Mouse (Mus musculus): ENCODE data around the gene Tollip. TPM values are rescaled to one million over a fixed set of nuclear protein-coding genes. Genes with fewer than 3 reads are reported as not detected.

Gene Tollip
- polyA plus RNA-seq, 1 experiment from 2014 or later, result 54.5 TPM

GRCm38 (mm10) chr7:141901825-141902224 lies 16.5 kb downstream of the Tollip start:
- Histone ChIP-seq H3K4me3 (ENCODE audit: low read depth, low read length) (peak overlapping the region; percentile 78), H3K9ac (peak overlapping the region; percentile 92), H3K27me3 (ENCODE audit: insufficient read depth, low read length) (0 out of 2 replicates have a peak, but pooled peaks cover 3% of the 10 kb centered on the region), H3K27ac (ENCODE audit: low read depth) (peak overlapping the region; percentile 50; the same call in 1 of the 2 replicates), H3K4me2 (peak overlapping the region; percentile 82), H3K36me3 (ENCODE audit: insufficient read depth) (no peaks in the 10 kb centered on the region), H3K4me1 (ENCODE audit: insufficient read depth) (peaks cover 13% of the 10 kb centered on the region), H3K9me3 (ENCODE audit: low read depth, low read length) (no peaks in the 10 kb centered on the region)
- under 1% methylated on average over 16 of the region's 16 CpGs for WGBS
- TF ChIP-seq CTCF (IDR thresholded peaks at IDR 0.05; ENCODE audit: low read depth), result no peak
- no peak for DNase-seq
- peak; percentile 51 for ATAC-seq (ENCODE audit: insufficient read depth)

GRCm38 (mm10) chr7:141892151-141892550 lies 26.2 kb downstream of the Tollip start:
- Histone ChIP-seq H3K27me3 (ENCODE audit: insufficient read depth, low read length) (no peaks in the 10 kb centered on the region), H3K36me3 (ENCODE audit: insufficient read depth) (peaks cover 60% of the 10 kb centered on the region), H3K9me3 (ENCODE audit: low read depth, low read length) (no peaks in the 10 kb centered on the region), H3K27ac (ENCODE audit: low read depth) (no peak overlapping the region), H3K4me2 (no peak overlapping the region), H3K4me3 (ENCODE audit: low read depth, low read length) (no peak overlapping the region), H3K4me1 (ENCODE audit: insufficient read depth) (no peaks in the 10 kb centered on the region), H3K9ac (no peak overlapping the region)
- no peak for TF ChIP-seq CTCF (IDR thresholded peaks at IDR 0.05; ENCODE audit: low read depth)
- DNase-seq, result no peak
- WGBS, result 92% methylated on average over 7 of the region's 7 CpGs
- ATAC-seq (ENCODE audit: insufficient read depth), result no peak

- Histone ChIP-seq H3K27ac (ENCODE audit: low read depth) (no peak overlapping the region), H3K4me3 (ENCODE audit: low read depth, low read length) (no peak overlapping the region), H3K27me3 (ENCODE audit: insufficient read depth, low read length) (no peaks in the 10 kb centered on the region), H3K36me3 (ENCODE audit: insufficient read depth) (peaks cover 50% of the 10 kb centered on the region), H3K4me1 (ENCODE audit: insufficient read depth) (no peaks in the 10 kb centered on the region), H3K9ac (no peak overlapping the region), H3K4me2 (no peak overlapping the region), H3K9me3 (ENCODE audit: low read depth, low read length) (no peaks in the 10 kb centered on the region)
- DNase-seq, result no peak
- ATAC-seq (ENCODE audit: insufficient read depth), result no peak
- WGBS, result 83% methylated on average over 2 of the region's 2 CpGs
- no peak for TF ChIP-seq CTCF (IDR thresholded peaks at IDR 0.05; ENCODE audit: low read depth)
These were observed 39.5 kb downstream of the Tollip start for GRCm38 (mm10) chr7:141878813-141879212.

- 84% methylated on average over 5 of the region's 5 CpGs for WGBS
- DNase-seq (no peak), ATAC-seq (ENCODE audit: insufficient read depth) (no peak)
- no peak overlapping the region for H3K4me2 ChIP-seq
- no peaks in the 10 kb centered on the region for H3K27me3 ChIP-seq (ENCODE audit: insufficient read depth, low read length)
- H3K4me1 ChIP-seq (ENCODE audit: insufficient read depth), result no peaks in the 10 kb centered on the region
- no peak overlapping the region for H3K27ac ChIP-seq (ENCODE audit: low read depth)
- no peaks in the 10 kb centered on the region for H3K9me3 ChIP-seq (ENCODE audit: low read depth, low read length)
- no peak overlapping the region for H3K4me3 ChIP-seq (ENCODE audit: low read depth, low read length)
- TF ChIP-seq CTCF (IDR thresholded peaks at IDR 0.05; ENCODE audit: low read depth), result no peak
- H3K9ac ChIP-seq, result no peak overlapping the region
- H3K36me3 ChIP-seq (ENCODE audit: insufficient read depth), result peaks cover 21% of the 10 kb centered on the region; the same call in 1 of the 2 replicates
These were observed 43.4 kb downstream of the Tollip start for GRCm38 (mm10) chr7:141874891-141875290.

- no peak overlapping the region for H3K4me3 ChIP-seq (ENCODE audit: low read depth, low read length)
- DNase-seq (no peak), ATAC-seq (ENCODE audit: insufficient read depth) (no peak)
- TF ChIP-seq CTCF (IDR thresholded peaks at IDR 0.05; ENCODE audit: low read depth), result 0 out of 2 replicates have a peak, but pooled peaks have one; percentile 7
- no peaks in the 10 kb centered on the region for H3K9me3 ChIP-seq (ENCODE audit: low read depth, low read length)
- no peak overlapping the region for H3K27ac ChIP-seq (ENCODE audit: low read depth)
- no peaks in the 10 kb centered on the region for H3K27me3 ChIP-seq (ENCODE audit: insufficient read depth, low read length)
- H3K36me3 ChIP-seq (ENCODE audit: insufficient read depth), result peaks cover 10% of the 10 kb centered on the region; the same call in 1 of the 2 replicates
- WGBS, result 72% methylated on average over 5 of the region's 5 CpGs
- no peak overlapping the region for H3K4me2 ChIP-seq
- no peak overlapping the region for H3K9ac ChIP-seq
- no peaks in the 10 kb centered on the region for H3K4me1 ChIP-seq (ENCODE audit: insufficient read depth)
These were observed 47.8 kb downstream of the Tollip start for GRCm38 (mm10) chr7:141870553-141870952.

- no peak for DNase-seq
These were observed 48.7 kb downstream of the Tollip start for GRCm38 (mm10) chr7:141869644-141870043.

GRCm38 (mm10) chr7:141861046-141861445 lies 57.3 kb downstream of the Tollip start:
- H3K36me3 ChIP-seq (ENCODE audit: insufficient read depth), result no peaks in the 10 kb centered on the region
- no peak overlapping the region for H3K4me2 ChIP-seq
- H3K4me3 ChIP-seq (ENCODE audit: low read depth, low read length), result no peak overlapping the region
- DNase-seq (no peak), ATAC-seq (ENCODE audit: insufficient read depth) (no peak)
- no peak overlapping the region for H3K9ac ChIP-seq
- H3K27ac ChIP-seq (ENCODE audit: low read depth), result no peak overlapping the region
- WGBS, result 76% methylated on average over 4 of the region's 4 CpGs
- H3K9me3 ChIP-seq (ENCODE audit: low read depth, low read length), result no peaks in the 10 kb centered on the region
- no peak for TF ChIP-seq CTCF (IDR thresholded peaks at IDR 0.05; ENCODE audit: low read depth)
- no peaks in the 10 kb centered on the region for H3K27me3 ChIP-seq (ENCODE audit: insufficient read depth, low read length)
- no peaks in the 10 kb centered on the region for H3K4me1 ChIP-seq (ENCODE audit: insufficient read depth)

More at GRCm38 (mm10) chr7:141869644-141870043, 48.7 kb downstream of the Tollip start:
- H3K4me3 ChIP-seq (ENCODE audit: low read depth, low read length), result no peak overlapping the region
- TF ChIP-seq CTCF (IDR thresholded peaks at IDR 0.05; ENCODE audit: low read depth), result no peak
- H3K4me1 ChIP-seq (ENCODE audit: insufficient read depth), result no peaks in the 10 kb centered on the region
- H3K36me3 ChIP-seq (ENCODE audit: insufficient read depth), result peaks cover 7% of the 10 kb centered on the region; the same call in 1 of the 2 replicates
- no peaks in the 10 kb centered on the region for H3K9me3 ChIP-seq (ENCODE audit: low read depth, low read length)
- no peak overlapping the region for H3K9ac ChIP-seq
- no peak overlapping the region for H3K27ac ChIP-seq (ENCODE audit: low read depth)
- WGBS, result 67% methylated on average over 5 of the region's 5 CpGs
- H3K27me3 ChIP-seq (ENCODE audit: insufficient read depth, low read length), result no peaks in the 10 kb centered on the region
- H3K4me2 ChIP-seq, result no peak overlapping the region
- no peak for ATAC-seq (ENCODE audit: insufficient read depth)

Data from lung, embryonic 14.5 days (tissue).